In the genomic region with DNA sequence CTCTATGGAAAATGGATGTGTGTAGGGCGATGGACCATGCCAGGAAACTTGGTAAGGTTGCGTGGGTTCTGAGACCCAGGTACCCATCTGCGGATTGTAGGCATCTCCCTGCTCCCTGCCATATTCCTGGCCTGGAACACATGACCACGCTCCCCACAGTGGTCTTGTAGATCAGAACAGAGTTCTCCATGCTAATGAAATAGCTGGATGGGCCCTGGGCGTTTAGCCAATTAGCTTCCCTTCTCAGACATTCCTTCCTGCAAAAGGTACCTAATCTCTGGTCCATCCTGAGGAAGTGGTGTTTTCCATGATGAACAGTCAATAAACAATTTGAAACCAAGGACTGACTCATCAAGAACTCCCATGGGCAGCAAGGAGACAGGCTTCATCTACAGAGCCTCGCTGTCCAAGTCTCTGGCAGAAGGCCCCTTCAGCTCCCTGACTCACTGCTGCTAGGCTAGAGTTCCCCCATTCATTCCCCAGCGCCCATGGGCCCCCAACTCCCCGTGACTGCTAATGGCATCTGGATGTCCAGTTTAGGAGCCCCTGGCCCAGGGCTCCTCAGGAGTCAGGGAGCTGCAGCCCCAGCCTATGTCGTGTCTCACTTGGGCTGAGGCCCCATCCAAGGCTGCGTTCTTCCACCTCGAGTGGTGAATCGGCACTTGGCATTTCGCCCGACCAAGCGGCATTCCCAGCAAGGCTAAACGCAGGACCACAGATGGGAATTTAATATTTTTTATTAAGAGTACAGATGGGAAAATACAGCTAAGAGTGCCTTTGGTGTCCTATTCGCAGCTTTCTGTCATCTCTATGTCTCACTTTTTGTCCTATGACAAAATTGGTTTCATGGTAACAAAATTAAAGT, we compare ENCODE assay signal across 11 mouse cellular contexts. TPM values are rescaled to one million over a fixed set of nuclear protein-coding genes. Genes with fewer than 3 reads are reported as not detected.
DNase-seq lines count a peak whose midpoint lies in the region; TF ChIP-seq lines count a peak whose summit lies in the region.
"Had no signal": no experiment of that assay in that cellular context is flagged by ENCODE, and none has a peak within 500 bp of the region (broad histone marks: within the 10 kb centered on the region; RNA-seq: fewer than 3 reads in every experiment).

No protein-coding gene starts in this region.

- H3K4me1 ChIP-seq in MEL (ENCODE audit: control insufficient read depth in 1 of 2, insufficient read depth in 2 of 2, low read length in 2 of 2): no peaks in the 10 kb centered on the region
- H3K4me1 ChIP-seq: hindbrain, embryonic 12.5 days; liver, embryonic 15.5 days; stomach, embryonic 15.5 days had no signal

- DNase-seq in heart, postnatal 4 days: peak; percentile 35
- DNase-seq in heart, postnatal 36 days: no peak
- DNase-seq in 3134 (ENCODE audit: extremely low read depth, insufficient read length, low spot score) (peak; percentile 92), MEL (ENCODE audit: low read depth, low spot score) (no peak)
- DNase-seq in cerebellum, adult 18-20 months: peak; percentile 47 to 64
- DNase-seq in embryo, embryonic 11 days: no peak
- no peak for DNase-seq in spleen, postnatal 10 days (ENCODE audit: low spot score in 2 of 2)
- DNase-seq: kidney, postnatal 25 days had no signal

- TF ChIP-seq EP300 in MEL (IDR thresholded peaks at IDR 0.05; ENCODE audit: low read depth in 1 of 2, low read length in 2 of 2): no peak

- H3K79me2 ChIP-seq in MEL (ENCODE audit: control insufficient read depth, insufficient read depth, low read length, poor library complexity): no peaks in the 10 kb centered on the region

- H3K27me3 ChIP-seq in MEL (ENCODE audit: control insufficient read depth in 1 of 2, insufficient read depth in 2 of 2, low read length in 2 of 2): no peaks in the 10 kb centered on the region
- H3K27me3 ChIP-seq: hindbrain, embryonic 12.5 days; liver, embryonic 15.5 days; stomach, embryonic 15.5 days had no signal

- no peak for TF ChIP-seq RAD21 in MEL (IDR thresholded peaks at IDR 0.05; ENCODE audit: low read depth, low read length)

- intact Hi-C loops in heart, postnatal 36 days (cut with DNase I): no loop called here

- TF ChIP-seq CTCF in MEL (IDR thresholded peaks at IDR 0.05 in 2 of 3, conservative IDR thresholded peaks at IDR 0.05 in 1 of 3; ENCODE audit: control insufficient read depth in 1 of 3, insufficient read depth in 1 of 3, low read depth in 2 of 3, low read length in 3 of 3, poor library complexity in 1 of 3, severe bottlenecking in 1 of 3): no peak

- H3K36me3 ChIP-seq in MEL (ENCODE audit: control insufficient read depth in 1 of 2, insufficient read depth in 2 of 2, low read length in 2 of 2): peaks cover 0 to 7% of the 10 kb centered on the region in 2 experiments; a peak in 2 of 4 replicates

- H3K27ac ChIP-seq in MEL (ENCODE audit: control insufficient read depth, low read depth, low read length): no peak overlapping the region
- H3K27ac ChIP-seq: hindbrain, embryonic 12.5 days; liver, embryonic 15.5 days; stomach, embryonic 15.5 days had no signal

- no peak for TF ChIP-seq POLR2A in MEL (IDR thresholded peaks at IDR 0.05; ENCODE audit: control insufficient read depth in 1 of 2, insufficient read depth in 1 of 2, low read depth in 1 of 2, low read length in 2 of 2, poor library complexity in 1 of 2)

- no peak overlapping the region for H3K4me3 ChIP-seq in MEL (ENCODE audit: control insufficient read depth in 1 of 2, insufficient read depth in 1 of 2, low read depth in 2 of 2, low read length in 2 of 2)
- H3K4me3 ChIP-seq: hindbrain, embryonic 12.5 days; liver, embryonic 15.5 days; stomach, embryonic 15.5 days had no signal

- H3K9me3 ChIP-seq in MEL (replicated peaks; ENCODE audit: insufficient read depth, low read length): no peaks in the 10 kb centered on the region
- H3K9me3 ChIP-seq: liver, embryonic 15.5 days; stomach, embryonic 15.5 days had no signal

- H3K9ac ChIP-seq in MEL (ENCODE audit: control insufficient read depth, low read depth, low read length, poor library complexity, severe bottlenecking): no peak overlapping the region
- H3K9ac ChIP-seq: hindbrain, embryonic 12.5 days; liver, embryonic 15.5 days; stomach, embryonic 15.5 days had no signal

TF ChIP-seq in MEL, 35 proteins besides CTCF, POLR2A, EP300 and RAD21:
- no peak for TF ChIP-seq HCFC1 (IDR thresholded peaks at IDR 0.05; ENCODE audit: low read depth, low read length)
- no peak for TF ChIP-seq GABPA (IDR thresholded peaks at IDR 0.05; ENCODE audit: low read depth, low read length)
- peak; percentile 43; the same call in 1 of the 2 replicates for TF ChIP-seq POLR2AphosphoS2 (IDR thresholded peaks at IDR 0.05; ENCODE audit: low read length)
- no peak for TF ChIP-seq ETS1 (IDR thresholded peaks at IDR 0.05; ENCODE audit: low read depth, low read length)
- TF ChIP-seq TBP (IDR thresholded peaks at IDR 0.05; ENCODE audit: low read depth, low read length): no peak

RNA-seq across cellular contexts. Expression of a gene that starts 50.1 kb away (rescaled TPM):
- 10 to 100 TPM; 20.7 to 23.6 TPM for total RNA-seq in heart, postnatal 4 days (2021)
- 10 to 100 TPM; 46.5 TPM for total RNA-seq in heart, postnatal 36 days (2021)
- not detected in 2 replicates for total RNA-seq in MEL (2012; rRNA removed)
- polyA plus RNA-seq in MEL (2012; ENCODE audit: insufficient read depth in 1 of 2, insufficient read length in 2 of 2, low read depth in 1 of 2, low replicate concordance in 2 of 2, missing spikeins in 1 of 2): not detected

Comparison
In these comparisons a context has a peak if more than half of its experiments do, and no peak if none do; other contexts are left out.
1. DNase-seq: peak in heart, postnatal 4 days (single experiment), 3134 (single experiment) and cerebellum, adult 18-20 months (2 of 2); none in heart, postnatal 36 days (0 of 2), MEL (single experiment), embryo, embryonic 11 days (single experiment) and spleen, postnatal 10 days (0 of 2).
2. RNA of a gene that starts 50.1 kb away (total RNA-seq): 46.5 TPM in heart, postnatal 36 days and 20.7 to 23.6 TPM in heart, postnatal 4 days; not detected in MEL; every median in the first group is over 10 times any median in the second.